Comparison of ENCODE assay signal across 9 mouse cellular contexts in genomic region chr12:78906707-78907162, GRCm38 (mm10). TPM values are rescaled to one million over a fixed set of nuclear protein-coding genes. Genes with fewer than 3 reads are reported as not detected.
DNase-seq lines count a peak whose midpoint lies in the region; ATAC-seq and TF ChIP-seq lines count a peak whose summit lies in the region.
"Had no signal": no experiment of that assay in that cellular context is flagged by ENCODE, and none has a peak within 500 bp of the region (broad histone marks: within the 10 kb centered on the region; RNA-seq: fewer than 3 reads in every experiment).

Plek2 (minus strand) TSS chr12:78906964.

- WGBS in heart, embryonic 11.5 days (ENCODE audit: insufficient replicate concordance), result 2% methylated on average over 38 of the region's 38 CpGs
- WGBS in kidney, embryonic 15.5 days, result 1% methylated on average over 38 of the region's 38 CpGs

- no peaks in the 10 kb centered on the region for H3K36me3 ChIP-seq in heart, embryonic 11.5 days (ENCODE audit: control insufficient read depth, insufficient read depth, low read length)
- no peaks in the 10 kb centered on the region for H3K36me3 ChIP-seq in kidney, embryonic 15.5 days

- H3K4me1 ChIP-seq in heart, embryonic 11.5 days (ENCODE audit: control insufficient read depth, insufficient read depth, low read length), result peaks cover 13% of the 10 kb centered on the region
- H3K4me1 ChIP-seq in kidney, embryonic 15.5 days, result peaks cover 11% of the 10 kb centered on the region

- H3K4me2 ChIP-seq in heart, embryonic 11.5 days, result peak within 1 kb of the TSS; percentile 93
- peak within 1 kb of the TSS; percentile 91 for H3K4me2 ChIP-seq in kidney, embryonic 15.5 days

- H3K4me3 ChIP-seq in left cerebral cortex, adult 2 months, result peak within 1 kb of the TSS; percentile 28
- peak within 1 kb of the TSS; percentile 52 for H3K4me3 ChIP-seq in heart, embryonic 11.5 days (ENCODE audit: low read depth, low read length)
- peak within 1 kb of the TSS; percentile 46 for H3K4me3 ChIP-seq in kidney, embryonic 15.5 days (replicated peaks)

- H3K9ac ChIP-seq in heart, embryonic 11.5 days (ENCODE audit: low read depth, low read length), result peak within 1 kb of the TSS; percentile 69
- peak within 1 kb of the TSS; percentile 31; the same call in 1 of the 2 replicates for H3K9ac ChIP-seq in kidney, embryonic 15.5 days

- peaks cover 5% of the 10 kb centered on the region; the same call in 1 of the 2 replicates for H3K9me3 ChIP-seq in heart, embryonic 11.5 days (replicated peaks; ENCODE audit: control insufficient read depth, low read length)
- no peaks in the 10 kb centered on the region; the same call in 1 of the 2 replicates for H3K9me3 ChIP-seq in kidney, embryonic 15.5 days (replicated peaks)

- intact Hi-C loops in left cerebral cortex, adult 2 months (cut with DNase I), result no loop called here

- TF ChIP-seq CTCF in left cerebral cortex, adult 2 months (IDR thresholded peaks at IDR 0.05), result peak; percentile 11; the same call in 1 of the 2 replicates

- peak; percentile 31; the same call in 1 of the 2 replicates for ATAC-seq in heart, embryonic 11.5 days (replicated peaks; ENCODE audit: insufficient number of reproducible peaks, low FRiP score, low TSS enrichment)
- peak; percentile 78 for ATAC-seq in kidney, embryonic 15.5 days (replicated peaks; ENCODE audit: low FRiP score)
- ATAC-seq: Patski had no signal

- H3K27ac ChIP-seq in left cerebral cortex, adult 2 months, result no peak within 1 kb of the TSS
- no peak within 1 kb of the TSS for H3K27ac ChIP-seq in heart, embryonic 11.5 days (ENCODE audit: low read depth, low read length)
- H3K27ac ChIP-seq in kidney, embryonic 15.5 days, result no peak within 1 kb of the TSS

- peak in 1 of 2 experiments; percentile 14 for DNase-seq in left cerebral cortex, adult 2 months (ENCODE audit: extremely low spot score in 1 of 2, low spot score in 2 of 2)
- DNase-seq in left cerebral cortex, adult 9 months (ENCODE audit: low spot score in 2 of 2), result no peak
- peak; percentile 68 to 81 for DNase-seq in cerebellum, postnatal 36 days
- DNase-seq in lung, postnatal 14 days, result peak; percentile 82
- DNase-seq in ovary, postnatal 36 days (ENCODE audit: low spot score), result peak; percentile 80
- peak; percentile 91 for DNase-seq in urinary bladder, postnatal 14 days (ENCODE audit: low spot score)

- peaks cover 22% of the 10 kb centered on the region for H3K27me3 ChIP-seq in heart, embryonic 11.5 days (ENCODE audit: control insufficient read depth, insufficient read depth, low read length)
- peaks cover 55% of the 10 kb centered on the region for H3K27me3 ChIP-seq in kidney, embryonic 15.5 days
- H3K27me3 ChIP-seq: Patski had no signal

RNA-seq across cellular contexts. Expression of gene Plek2, which starts in this region (rescaled TPM):
- under 1 TPM in 1 of 2 experiments, not detected in 1; 0.36 TPM for total RNA-seq in left cerebral cortex, adult 2 months (2021)
- 10.6 and 13.1 TPM in 2 replicates for polyA plus RNA-seq in heart, embryonic 11.5 days (2014; fragmentation: Nextera tagmentation; extraction: Ambion mirVana)
- 4.4 and 4.6 TPM in 2 replicates for polyA plus RNA-seq in kidney, embryonic 15.5 days (2015; fragmentation: Nextera tagmentation; extraction: Ambion mirVana)

Comparison
In these comparisons a context has a peak if more than half of its experiments do, and no peak if none do; other contexts are left out.
1. DNase-seq: peak in cerebellum, postnatal 36 days (2 of 2), lung, postnatal 14 days (single experiment), ovary, postnatal 36 days (single experiment) and urinary bladder, postnatal 14 days (single experiment); none in left cerebral cortex, adult 9 months (0 of 2).
2. Peak in every context shown above with its lines, with median percentiles within 50 percentile points of each other: H3K4me3 ChIP-seq.